ENCODE assay signal across 19 mouse cellular contexts in the genomic region with DNA sequence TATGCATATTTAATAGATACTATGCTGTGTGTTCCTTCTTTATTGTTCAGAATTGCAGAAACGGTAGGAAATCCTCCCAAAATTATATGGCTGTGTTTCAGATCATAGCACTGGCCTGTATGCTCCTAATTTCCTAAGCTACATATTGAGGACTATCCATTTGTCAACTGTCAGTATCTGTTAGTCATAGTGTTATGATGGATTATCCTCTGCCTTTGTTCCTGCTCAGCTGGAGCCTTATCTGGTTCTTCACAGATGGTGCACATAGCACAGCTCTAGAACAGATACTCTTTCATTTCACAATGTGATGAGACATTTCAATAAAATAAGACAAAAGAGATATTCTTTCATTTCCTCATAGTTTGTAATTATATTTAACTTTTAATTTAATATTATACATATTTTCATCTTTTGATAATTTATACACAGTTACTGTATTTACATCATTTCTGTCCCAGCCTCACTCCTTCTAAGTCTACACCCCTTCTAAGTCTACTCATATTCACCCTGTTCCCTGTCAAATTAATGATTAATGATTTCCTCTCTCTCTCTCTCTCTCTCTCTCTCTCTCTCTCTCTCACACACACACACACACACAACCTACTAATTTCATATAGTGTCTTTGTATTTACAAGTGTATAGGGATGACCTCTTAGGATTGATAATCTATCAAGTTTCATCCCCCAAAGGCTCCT.
DNase-seq lines count a peak whose midpoint lies in the region; ATAC-seq lines count a peak whose summit lies in the region.
"Had no signal": no experiment of that assay in that cellular context is flagged by ENCODE, and none has a peak within 500 bp of the region (broad histone marks: within the 10 kb centered on the region; RNA-seq: fewer than 3 reads in every experiment).

No protein-coding gene starts in this region.

- no peaks in the 10 kb centered on the region for H3K27me3 ChIP-seq in midbrain, embryonic 13.5 days
- no peaks in the 10 kb centered on the region for H3K27me3 ChIP-seq in midbrain, embryonic 10.5 days (ENCODE audit: low read depth, poor library complexity, severe bottlenecking)
- no peaks in the 10 kb centered on the region for H3K27me3 ChIP-seq in midbrain, embryonic 14.5 days (ENCODE audit: control insufficient read depth, insufficient read depth, low read length)
- H3K27me3 ChIP-seq: neural tube, embryonic 12.5 days had no signal

- H3K4me2 ChIP-seq in midbrain, embryonic 13.5 days (replicated peaks), result no peak overlapping the region
- no peak overlapping the region for H3K4me2 ChIP-seq in midbrain, embryonic 14.5 days (ENCODE audit: low read length)
- H3K4me2 ChIP-seq: neural tube, embryonic 12.5 days had no signal

- H3K9me3 ChIP-seq in midbrain, embryonic 13.5 days, result no peaks in the 10 kb centered on the region
- no peaks in the 10 kb centered on the region for H3K9me3 ChIP-seq in midbrain, embryonic 10.5 days (replicated peaks)
- H3K9me3 ChIP-seq in midbrain, embryonic 14.5 days (ENCODE audit: control insufficient read depth, low read length), result no peaks in the 10 kb centered on the region
- H3K9me3 ChIP-seq: embryonic facial prominence, embryonic 10.5 days; neural tube, embryonic 12.5 days had no signal

- H3K9ac ChIP-seq in midbrain, embryonic 13.5 days (replicated peaks), result no peak overlapping the region
- no peak overlapping the region for H3K9ac ChIP-seq in midbrain, embryonic 14.5 days (replicated peaks; ENCODE audit: low read length)
- H3K9ac ChIP-seq: neural tube, embryonic 12.5 days had no signal

- ATAC-seq in midbrain, embryonic 13.5 days, result peak; percentile 84
- ATAC-seq in midbrain, embryonic 14.5 days (ENCODE audit: low FRiP score, low TSS enrichment), result peak; percentile 73
- ATAC-seq: CD4-positive, CD25-positive, alpha-beta regulatory T cell, adult 4 months had no signal

- DNase-seq in cerebellum, postnatal 10 days, result peak; percentile 45
- no peak for DNase-seq in cerebellum, adult 18-20 months
- no peak for DNase-seq in midbrain, embryonic 10.5 days (ENCODE audit: low spot score)
- DNase-seq in midbrain, embryonic 14.5 days, result peak; percentile 34
- no peak for DNase-seq in urinary bladder, postnatal 10 days (ENCODE audit: low spot score)
- DNase-seq in yolk sac, embryonic 10.5 days (ENCODE audit: low spot score), result no peak
- DNase-seq in kidney, adult 18-20 months, result no peak
- DNase-seq: adrenal gland, postnatal 36 days; cerebellum, adult 8-10 months; kidney, adult 11 months; kidney, postnatal 10 days; liver; lung, postnatal 10 days; spleen, adult 18-20 months; thymus, postnatal 36 days had no signal

- H3K27ac ChIP-seq in midbrain, embryonic 13.5 days, result no peak overlapping the region
- no peak overlapping the region for H3K27ac ChIP-seq in midbrain, embryonic 10.5 days (replicated peaks)
- H3K27ac ChIP-seq in midbrain, embryonic 14.5 days (replicated peaks; ENCODE audit: low read depth, low read length), result no peak overlapping the region
- H3K27ac ChIP-seq: embryonic facial prominence, embryonic 10.5 days; neural tube, embryonic 12.5 days had no signal

- WGBS in midbrain, embryonic 13.5 days, result 61% methylated on average over 1 of the region's 1 CpGs
- 88% methylated on average over 1 of the region's 1 CpGs for WGBS in midbrain, embryonic 10.5 days
- WGBS in midbrain, embryonic 14.5 days, result 39% methylated on average over 1 of the region's 1 CpGs

- H3K36me3 ChIP-seq in midbrain, embryonic 13.5 days, result no peaks in the 10 kb centered on the region
- no peaks in the 10 kb centered on the region for H3K36me3 ChIP-seq in midbrain, embryonic 10.5 days
- H3K36me3 ChIP-seq in midbrain, embryonic 14.5 days (ENCODE audit: control insufficient read depth, insufficient read depth, low read length), result no peaks in the 10 kb centered on the region
- H3K36me3 ChIP-seq: embryonic facial prominence, embryonic 10.5 days; neural tube, embryonic 12.5 days had no signal

- no peak overlapping the region for H3K4me3 ChIP-seq in midbrain, embryonic 13.5 days (replicated peaks)
- no peak overlapping the region for H3K4me3 ChIP-seq in midbrain, embryonic 10.5 days
- H3K4me3 ChIP-seq in midbrain, embryonic 14.5 days (replicated peaks; ENCODE audit: low read depth, low read length), result no peak overlapping the region
- H3K4me3 ChIP-seq: embryonic facial prominence, embryonic 10.5 days; neural tube, embryonic 12.5 days had no signal

- no peaks in the 10 kb centered on the region for H3K4me1 ChIP-seq in midbrain, embryonic 13.5 days (replicated peaks)
- H3K4me1 ChIP-seq in midbrain, embryonic 10.5 days, result no peaks in the 10 kb centered on the region
- no peaks in the 10 kb centered on the region for H3K4me1 ChIP-seq in midbrain, embryonic 14.5 days (ENCODE audit: control insufficient read depth, insufficient read depth, low read length)
- H3K4me1 ChIP-seq: embryonic facial prominence, embryonic 10.5 days; neural tube, embryonic 12.5 days had no signal

Comparison
In these comparisons a context has a peak if more than half of its experiments do, and no peak if none do; other contexts are left out.
1. DNase-seq: peak in cerebellum, postnatal 10 days (2 of 2) and midbrain, embryonic 14.5 days (single experiment); none in cerebellum, adult 18-20 months (0 of 2), midbrain, embryonic 10.5 days (single experiment), urinary bladder, postnatal 10 days (single experiment), yolk sac, embryonic 10.5 days (single experiment) and kidney, adult 18-20 months (single experiment).